9 mouse cellular contexts compared by ENCODE assay signal in genomic region chr17:56290388-56291170, GRCm38 (mm10). TPM values are rescaled to one million over a fixed set of nuclear protein-coding genes. Genes with fewer than 3 reads are reported as not detected.
DNase-seq lines count a peak whose midpoint lies in the region; ATAC-seq and TF ChIP-seq lines count a peak whose summit lies in the region.
"Had no signal": no experiment of that assay in that cellular context is flagged by ENCODE, and none has a peak within 500 bp of the region (broad histone marks: within the 10 kb centered on the region; RNA-seq: fewer than 3 reads in every experiment).

No protein-coding gene starts in this region.

- H3K79me2 ChIP-seq in heart, adult 2 months (replicated peaks; ENCODE audit: control insufficient read depth, insufficient read depth, low read length) = no peaks in the 10 kb centered on the region
- H3K79me2 ChIP-seq in myocyte (ENCODE audit: control insufficient read depth, insufficient read depth) = peaks cover 12% of the 10 kb centered on the region

- peak overlapping the region; percentile 92 for H3K27ac ChIP-seq in embryonic facial prominence, embryonic 10.5 days (replicated peaks)
- H3K27ac ChIP-seq in heart, adult 2 months = peak overlapping the region; percentile 90
- peak overlapping the region; percentile 93 for H3K27ac ChIP-seq in liver, embryonic 12.5 days

- H3K9ac ChIP-seq in heart, adult 2 months (ENCODE audit: low read depth, low read length) = peak overlapping the region; percentile 67
- H3K9ac ChIP-seq in liver, embryonic 12.5 days = peak overlapping the region; percentile 74

- peak; percentile 84 for ATAC-seq in liver, embryonic 12.5 days

- TF ChIP-seq EP300 in heart, adult 2 months (IDR thresholded peaks at IDR 0.05; ENCODE audit: insufficient read depth, low read depth, low read length) = 0 out of 2 replicates have a peak, but pooled peaks have one; percentile 28

- intact Hi-C loops in heart, adult 2 months (cut with DNase I) = loop anchor here (1.0 to 2.0 kb wide), 2 partner anchors 14 to 60 kb away; no protein-coding TSS in a partner anchor

- H3K4me3 ChIP-seq in embryonic facial prominence, embryonic 10.5 days = peak overlapping the region; percentile 68
- peak overlapping the region; percentile 59 for H3K4me3 ChIP-seq in heart, adult 2 months
- H3K4me3 ChIP-seq in liver, embryonic 12.5 days = peak overlapping the region; percentile 64
- peak overlapping the region; percentile 51 for H3K4me3 ChIP-seq in myocyte

- TF ChIP-seq CTCF in heart, adult 2 months (IDR thresholded peaks at IDR 0.05) = no peak

- peaks cover 51% of the 10 kb centered on the region for H3K4me1 ChIP-seq in embryonic facial prominence, embryonic 10.5 days
- H3K4me1 ChIP-seq in heart, adult 2 months (ENCODE audit: control insufficient read depth, insufficient read depth, low read length) = peaks cover 6% of the 10 kb centered on the region
- peaks cover 62% of the 10 kb centered on the region for H3K4me1 ChIP-seq in liver, embryonic 12.5 days

- H3K9me3 ChIP-seq in embryonic facial prominence, embryonic 10.5 days = no peaks in the 10 kb centered on the region
- H3K9me3 ChIP-seq in liver, embryonic 12.5 days (replicated peaks) = no peaks in the 10 kb centered on the region

- DNase-seq in right cerebral cortex, postnatal 14 days = peak; percentile 70
- no peak for DNase-seq in right cerebral cortex, adult 18-20 months
- peak; percentile 96 for DNase-seq in embryonic facial prominence, embryonic 10.5 days (ENCODE audit: low spot score)
- peak; percentile 98 to 100 for DNase-seq in heart, adult 2 months
- peak; percentile 99 for DNase-seq in kidney, adult 18-20 months
- peak; percentile 99 for DNase-seq in testis, postnatal 10 days (ENCODE audit: low spot score)

- H3ac ChIP-seq in myocyte (ENCODE audit: control insufficient read depth, insufficient read length) = peak overlapping the region; percentile 6

- peak overlapping the region; percentile 85 for H3K4me2 ChIP-seq in liver, embryonic 12.5 days
- peak overlapping the region; percentile 99 for H3K4me2 ChIP-seq in myocyte (ENCODE audit: low read depth)

- peaks cover 15% of the 10 kb centered on the region for H3K36me3 ChIP-seq in embryonic facial prominence, embryonic 10.5 days (replicated peaks)
- no peaks in the 10 kb centered on the region for H3K36me3 ChIP-seq in heart, adult 2 months (ENCODE audit: control insufficient read depth, insufficient read depth, low read length)
- peaks cover 14% of the 10 kb centered on the region for H3K36me3 ChIP-seq in liver, embryonic 12.5 days
- no peaks in the 10 kb centered on the region for H3K36me3 ChIP-seq in myocyte (ENCODE audit: control insufficient read depth, insufficient read depth)

- no peaks in the 10 kb centered on the region for H3K27me3 ChIP-seq in embryonic facial prominence, embryonic 10.5 days (replicated peaks; ENCODE audit: low read depth, poor library complexity, severe bottlenecking)
- H3K27me3 ChIP-seq in heart, adult 2 months (ENCODE audit: control insufficient read depth, insufficient read depth, low read length) = no peaks in the 10 kb centered on the region
- no peaks in the 10 kb centered on the region for H3K27me3 ChIP-seq in liver, embryonic 12.5 days (replicated peaks)
- no peaks in the 10 kb centered on the region for H3K27me3 ChIP-seq in myocyte (ENCODE audit: control insufficient read depth, insufficient read depth, insufficient read length)

- WGBS in embryonic facial prominence, embryonic 10.5 days = 2% methylated on average over 17 of the region's 17 CpGs
- 2% methylated on average over 17 of the region's 17 CpGs for WGBS in heart, adult 2 months
- 2% methylated on average over 17 of the region's 17 CpGs for WGBS in liver, embryonic 12.5 days (ENCODE audit: insufficient replicate concordance)

- TF ChIP-seq POLR2A in heart, adult 2 months (IDR thresholded peaks at IDR 0.05; ENCODE audit: insufficient read depth, low read depth, low read length) = peak; percentile 91
- peak; percentile 75 for TF ChIP-seq POLR2A in myocyte (IDR thresholded peaks at IDR 0.05; ENCODE audit: insufficient read length, low read depth)

TF ChIP-seq in myocyte, 11 proteins besides CTCF, POLR2A, EP300 and RAD21:
- TF ChIP-seq POLR2AphosphoS2 (IDR thresholded peaks at IDR 0.05; ENCODE audit: insufficient read length, low read depth) = peak; percentile 76
- no peak for TF ChIP-seq TCF12 (IDR thresholded peaks at IDR 0.05; ENCODE audit: insufficient read depth, poor library complexity, severe bottlenecking)

RNA-seq across cellular contexts. Expression of gene Plin3, which starts 2.1 kb away (rescaled TPM):
- 67.7 and 72.2 TPM in 2 replicates for polyA plus RNA-seq in embryonic facial prominence, embryonic 10.5 days (2016; fragmentation: Nextera tagmentation; extraction: Ambion mirVana)
- total RNA-seq in heart, adult 2 months (2021) = 100 to 1,000 TPM; 160 to 221 TPM
- 65.6 and 66.2 TPM in 2 replicates for polyA plus RNA-seq in heart, adult 2 months (2012; rRNA removed)
- polyA plus RNA-seq in liver, embryonic 12.5 days (2016; fragmentation: Nextera tagmentation; extraction: Ambion mirVana) = 28.3 and 30.2 TPM in 2 replicates
- polyA plus RNA-seq in myocyte (2012; fragmentation: generic; extraction: Trizol) = 44.8 TPM

RNA-seq across cellular contexts. Expression of gene Arrdc5, which starts 9.5 kb away (rescaled TPM):
- not detected in 2 replicates for polyA plus RNA-seq in embryonic facial prominence, embryonic 10.5 days (2016; fragmentation: Nextera tagmentation; extraction: Ambion mirVana)
- not detected for total RNA-seq in heart, adult 2 months (2021)
- polyA plus RNA-seq in heart, adult 2 months (2012; rRNA removed) = 0.32 TPM in 1 of 2 replicates, not detected in the other
- not detected in 2 replicates for polyA plus RNA-seq in liver, embryonic 12.5 days (2016; fragmentation: Nextera tagmentation; extraction: Ambion mirVana)
- polyA plus RNA-seq in myocyte (2012; fragmentation: generic; extraction: Trizol) = not detected
- polyA plus RNA-seq: frontal cortex, adult 2 months had no signal

RNA-seq across cellular contexts. Expression of gene Uhrf1, which starts 12.5 kb away (rescaled TPM):
- polyA plus RNA-seq in embryonic facial prominence, embryonic 10.5 days (2016; fragmentation: Nextera tagmentation; extraction: Ambion mirVana) = 279 and 301 TPM in 2 replicates
- total RNA-seq in heart, adult 2 months (2021) = 1 to 10 TPM; 2.0 to 2.4 TPM
- 0.85 and 1.2 TPM in 2 replicates for polyA plus RNA-seq in heart, adult 2 months (2012; rRNA removed)
- polyA plus RNA-seq in liver, embryonic 12.5 days (2016; fragmentation: Nextera tagmentation; extraction: Ambion mirVana) = 153 and 154 TPM in 2 replicates
- polyA plus RNA-seq in myocyte (2012; fragmentation: generic; extraction: Trizol) = 18.4 TPM

RNA-seq across cellular contexts. Expression of gene Ticam1, which starts 14.0 kb away (rescaled TPM):
- polyA plus RNA-seq in embryonic facial prominence, embryonic 10.5 days (2016; fragmentation: Nextera tagmentation; extraction: Ambion mirVana) = 3.2 and 3.7 TPM in 2 replicates
- 1 to 10 TPM; 8.0 TPM for total RNA-seq in heart, adult 2 months (2021)
- 16.8 and 18.0 TPM in 2 replicates for polyA plus RNA-seq in heart, adult 2 months (2012; rRNA removed)
- polyA plus RNA-seq in liver, embryonic 12.5 days (2016; fragmentation: Nextera tagmentation; extraction: Ambion mirVana) = 3.8 and 4.1 TPM in 2 replicates
- 9.1 TPM for polyA plus RNA-seq in myocyte (2012; fragmentation: generic; extraction: Trizol)

RNA-seq across cellular contexts. Expression of gene Fem1a, which starts 34.0 kb away (rescaled TPM):
- 12.5 and 13.2 TPM in 2 replicates for polyA plus RNA-seq in embryonic facial prominence, embryonic 10.5 days (2016; fragmentation: Nextera tagmentation; extraction: Ambion mirVana)
- total RNA-seq in heart, adult 2 months (2021) = 100 to 1,000 TPM; 108 to 124 TPM
- 81.5 and 104 TPM in 2 replicates for polyA plus RNA-seq in heart, adult 2 months (2012; rRNA removed)
- 10.2 and 10.7 TPM in 2 replicates for polyA plus RNA-seq in liver, embryonic 12.5 days (2016; fragmentation: Nextera tagmentation; extraction: Ambion mirVana)
- 43.6 TPM for polyA plus RNA-seq in myocyte (2012; fragmentation: generic; extraction: Trizol)
